Mouse (Mus musculus) limb, embryonic 14.5 days (tissue): ENCODE measurements around the gene Mylk. TPM values are rescaled to one million over a fixed set of nuclear protein-coding genes. Genes with fewer than 3 reads are reported as not detected.
A peak's percentile ranks its signal among the peaks of the same experiment; 100 is the strongest.

Experiments used
- ATAC-seq: fragments of 200-750 bp; cut with Nextera tagmentation; 2 replicates; pipeline ENCODE4 v1.8.0; 2017; ENCODE audit warnings: low read depth, moderate number of reproducible peaks, moderate TSS enrichment; ENCODE audit not compliant: low FRiP score
- DNase-seq: peaks from one replicate; pipeline ENCODE4 v3.0.0-alpha.2; 2015; ENCODE audit warnings: low spot score
- H3K27ac ChIP-seq: fragments of 300-500 bp; sonication (generic); replicated peaks from 2 replicates; pipeline ENCODE4 v1.5.1; 2014; ENCODE audit warnings: low read depth, mild to moderate bottlenecking, low read length, moderate library complexity, mixed read lengths
- H3K27me3 ChIP-seq: fragments of 300-500 bp; sonication (generic); 2 replicates; pipeline ENCODE4 v1.6.1; 2014; ENCODE audit warnings: low read length, mixed read lengths; ENCODE audit not compliant: control insufficient read depth, insufficient read depth
- H3K36me3 ChIP-seq: fragments of 300-500 bp; sonication (generic); 2 replicates; pipeline ENCODE4 v1.6.1; 2014; ENCODE audit warnings: mild to moderate bottlenecking, low read length, moderate library complexity, mixed read lengths; ENCODE audit not compliant: control insufficient read depth, insufficient read depth
- H3K4me1 ChIP-seq: fragments of 300-500 bp; sonication (generic); 2 replicates; pipeline ENCODE4 v1.6.1; 2014; ENCODE audit warnings: antibody characterized with exemption, low read length, mixed read lengths; ENCODE audit not compliant: control insufficient read depth, insufficient read depth
- H3K4me2 ChIP-seq: fragments of 300-500 bp; sonication (generic); replicated peaks from 2 replicates; pipeline ENCODE4 v1.6.1; 2014; ENCODE audit warnings: low read depth, mild to moderate bottlenecking, low read length, moderate library complexity; ENCODE audit not compliant: severe bottlenecking
- H3K4me3 ChIP-seq: fragments of 300-500 bp; sonication (generic); replicated peaks from 2 replicates; pipeline ENCODE4 v1.5.1; 2014; ENCODE audit warnings: low read length
- H3K9ac ChIP-seq: fragments of 300-500 bp; sonication (generic); 2 replicates; pipeline ENCODE4 v1.6.1; 2014; ENCODE audit warnings: mild to moderate bottlenecking, low read depth, low read length, moderate library complexity; ENCODE audit not compliant: severe bottlenecking
- H3K9me3 ChIP-seq: fragments of 300-500 bp; sonication (generic); 2 replicates; pipeline ENCODE4 v1.6.1; 2016; ENCODE audit warnings: low read length; ENCODE audit not compliant: control insufficient read depth
- POLR2A ChIP-seq: fragments of 200-500 bp; IDR thresholded peaks from 2 replicates; pipeline ENCODE4 v1.8.0; 2012; ENCODE audit warnings: inconsistent platforms, mild to moderate bottlenecking, moderate library complexity, borderline replicate concordance; ENCODE audit not compliant: insufficient read depth, insufficient read length; ENCODE audit errors: extremely low read depth
- WGBS: fragments of 180-500 bp; shearing (Covaris S2); extraction: QIAGEN DNeasy Blood & Tissue Kit; methylation state at CpG from one replicate; pipeline ENCODE4 v1.1.7; 2014; 5-methylcytosine and 5-hydroxymethylcytosine counted together
- polyA plus RNA-seq, 2 experiments: library from polyadenylated mRNA; depleted of rRNA in 1 of 2; stranded (reverse) in 1 of 2; unstranded in 1 of 2; fragments of >200 nt; fragmentation: Nextera tagmentation in 1 of 2; extraction: Ambion mirVana in 1 of 2; gene quantifications; 2 replicates each; pipeline versions ENCODE4 v1.2.1 to v1.2.3; 2012 to 2014

Mylk gene
- polyA plus RNA-seq, 2 experiments: 14.9 to 17.0 TPM

DNA sequence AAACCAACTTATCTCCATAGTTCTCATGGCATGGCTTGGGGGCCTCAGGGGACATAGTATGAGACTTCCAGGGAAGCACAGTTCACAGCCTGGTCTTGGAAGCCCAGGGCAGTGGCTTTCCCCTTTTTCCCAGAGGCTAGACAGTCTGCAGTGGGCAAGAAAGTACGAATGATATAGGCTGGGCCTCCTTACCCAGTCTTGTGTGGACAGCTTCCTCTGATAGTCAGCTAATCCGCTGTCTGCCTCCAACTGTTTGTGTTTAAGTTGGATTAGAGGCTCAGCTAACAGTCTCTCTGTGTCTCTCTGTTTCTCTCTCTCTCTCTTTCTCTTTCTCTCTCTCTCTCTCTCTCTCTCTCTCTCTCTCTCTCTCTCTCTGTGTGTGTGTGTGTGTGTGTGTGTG is 156.0 kb downstream of the Mylk start:
- no peak overlapping the region for H3K27ac ChIP-seq
- H3K27me3 ChIP-seq: no peaks in the 10 kb centered on the region
- H3K36me3 ChIP-seq: no peaks in the 10 kb centered on the region
- ATAC-seq (no peak), DNase-seq (no peak)
- no peak overlapping the region for H3K4me2 ChIP-seq
- no peak for TF ChIP-seq POLR2A
- H3K4me1 ChIP-seq: peaks cover 41% of the 10 kb centered on the region
- no peak overlapping the region for H3K9ac ChIP-seq
- WGBS: 63% methylated on average over 2 of the region's 2 CpGs
- no peaks in the 10 kb centered on the region for H3K9me3 ChIP-seq
- H3K4me3 ChIP-seq: no peak overlapping the region

DNA sequence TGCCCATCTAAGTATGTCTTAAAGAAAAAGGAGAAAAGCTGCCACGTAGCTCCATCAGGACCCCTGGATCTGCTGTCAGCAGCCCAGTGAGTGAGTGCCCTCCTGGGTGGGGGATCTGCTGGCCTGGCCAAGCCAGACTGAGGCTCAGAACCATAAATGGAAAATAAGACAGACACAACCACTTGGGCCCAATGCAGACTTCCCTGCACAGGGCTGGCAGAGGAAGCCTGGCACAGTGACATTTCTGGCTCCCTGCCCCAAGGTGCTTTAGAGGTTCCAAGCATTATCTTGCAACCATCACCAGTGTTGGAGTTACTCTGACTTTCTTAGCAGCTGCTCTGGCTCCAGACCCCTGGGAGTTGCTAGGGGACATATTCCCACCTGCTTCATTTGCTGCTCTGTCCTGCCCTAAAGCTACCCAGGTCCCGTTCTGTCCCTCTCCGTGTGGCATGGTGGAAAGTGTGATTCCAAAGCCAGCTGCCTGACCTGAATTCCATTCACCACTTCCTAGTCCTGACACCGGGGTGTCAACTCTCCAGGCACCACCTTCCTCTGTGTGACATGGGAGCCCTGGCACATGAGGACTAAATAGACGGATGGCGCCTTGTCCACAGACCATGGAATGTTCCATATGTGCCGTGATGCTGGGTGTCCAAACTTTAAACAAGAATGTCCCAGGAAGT is 156.7 kb downstream of the Mylk start:
- no peak overlapping the region for H3K4me3 ChIP-seq
- WGBS: 75% methylated on average over 7 of the region's 7 CpGs
- ATAC-seq (no peak), DNase-seq (no peak)
- no peaks in the 10 kb centered on the region for H3K36me3 ChIP-seq
- peaks cover 42% of the 10 kb centered on the region for H3K4me1 ChIP-seq
- H3K9ac ChIP-seq: no peak overlapping the region
- no peaks in the 10 kb centered on the region for H3K9me3 ChIP-seq
- H3K27me3 ChIP-seq: no peaks in the 10 kb centered on the region
- no peak for TF ChIP-seq POLR2A
- H3K4me2 ChIP-seq: no peak overlapping the region
- H3K27ac ChIP-seq: no peak overlapping the region

DNA sequence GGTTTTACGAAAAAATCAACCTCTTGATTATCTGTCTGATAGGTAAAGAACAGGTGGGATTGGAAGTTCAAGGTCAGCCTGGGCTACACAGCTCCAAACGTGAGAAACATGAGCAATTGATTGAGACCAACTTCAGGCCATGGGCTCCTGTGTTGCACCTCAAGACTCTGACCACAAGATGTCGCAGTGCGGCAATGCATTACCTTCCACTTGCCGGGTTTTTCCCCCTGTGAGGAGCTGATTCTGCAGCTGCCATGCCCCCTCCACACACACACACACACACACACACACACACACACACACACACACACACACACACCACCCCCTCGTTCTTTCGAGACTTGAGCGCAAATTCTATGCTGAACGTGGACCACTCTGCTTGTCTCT is 157.3 kb downstream of the Mylk start:
- no peaks in the 10 kb centered on the region for H3K9me3 ChIP-seq
- H3K4me1 ChIP-seq: peaks cover 42% of the 10 kb centered on the region
- no peaks in the 10 kb centered on the region for H3K36me3 ChIP-seq
- H3K27ac ChIP-seq: no peak overlapping the region
- TF ChIP-seq POLR2A: no peak
- H3K4me2 ChIP-seq: no peak overlapping the region
- DNase-seq (peak; percentile 86), ATAC-seq (peak; percentile 49; the same call in 1 of the 2 replicates)
- no peaks in the 10 kb centered on the region for H3K27me3 ChIP-seq
- no peak overlapping the region for H3K4me3 ChIP-seq
- WGBS: 12% methylated on average over 9 of the region's 9 CpGs
- no peak overlapping the region for H3K9ac ChIP-seq

GRCm38 (mm10) chr16:34902761-34903160 is 157.8 kb downstream of the Mylk start:
- Histone ChIP-seq H3K36me3 (no peaks in the 10 kb centered on the region), H3K27ac (no peak overlapping the region), H3K9me3 (no peaks in the 10 kb centered on the region), H3K4me2 (no peak overlapping the region), H3K4me3 (no peak overlapping the region), H3K27me3 (no peaks in the 10 kb centered on the region), H3K9ac (no peak overlapping the region), H3K4me1 (peaks cover 42% of the 10 kb centered on the region)
- TF ChIP-seq POLR2A: no peak
- whole genome bisulfite sequencing: 81% methylated on average over 8 of the region's 8 CpGs
- DNase-seq: no peak
- no peak for ATAC-seq

DNA sequence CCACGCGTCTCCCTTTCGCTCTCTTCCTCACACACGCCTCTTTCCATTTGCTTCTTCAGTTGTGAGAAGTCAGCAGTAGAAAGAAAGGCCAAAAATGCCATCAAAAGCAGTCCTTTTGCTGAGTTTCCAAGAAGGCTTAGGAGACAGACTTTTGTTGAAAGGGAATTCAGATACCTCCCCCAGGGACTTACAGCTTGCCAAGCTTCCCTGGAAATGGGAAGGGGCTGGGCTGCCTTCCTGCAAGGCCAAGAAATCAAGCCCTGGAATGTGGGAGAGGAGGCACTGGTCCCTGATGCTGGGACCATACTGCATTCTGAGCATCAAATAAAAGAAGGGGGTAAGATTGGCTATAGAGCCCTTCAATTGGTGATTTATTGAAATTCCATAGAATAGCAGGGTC is 159.9 kb downstream of the Mylk start:
- Histone ChIP-seq H3K4me3 (no peak overlapping the region), H3K36me3 (no peaks in the 10 kb centered on the region), H3K27me3 (no peaks in the 10 kb centered on the region), H3K9ac (no peak overlapping the region), H3K27ac (no peak overlapping the region), H3K4me1 (peaks cover 34% of the 10 kb centered on the region), H3K4me2 (no peak overlapping the region), H3K9me3 (no peaks in the 10 kb centered on the region)
- WGBS: 93% methylated on average over 4 of the region's 4 CpGs
- DNase-seq (peak; percentile 25), ATAC-seq (no peak)
- no peak for TF ChIP-seq POLR2A

- TF ChIP-seq POLR2A: no peak
- ATAC-seq: peak; percentile 53; the same call in 1 of the 2 replicates
- Histone ChIP-seq H3K9me3 (no peaks in the 10 kb centered on the region), H3K36me3 (no peaks in the 10 kb centered on the region), H3K27ac (peak overlapping the region; percentile 70), H3K4me1 (peaks cover 25% of the 10 kb centered on the region), H3K4me2 (no peak overlapping the region), H3K4me3 (no peak overlapping the region), H3K9ac (no peak overlapping the region), H3K27me3 (no peaks in the 10 kb centered on the region)
- 37% methylated on average over 6 of the region's 6 CpGs for WGBS
- DNase-seq: peak; percentile 53
Observed at GRCm38 (mm10) chr16:34909437-34909836, 164.4 kb downstream of the Mylk start.
